Mouse (Mus musculus): ENCODE results near the gene Slc37a3. TPM values are rescaled to one million over a fixed set of nuclear protein-coding genes. Genes with fewer than 3 reads are reported as not detected.
A peak's percentile ranks its signal among the peaks of the same experiment; 100 is the strongest.
"Not testable (repeated sequence)": the region's sequence is repeated elsewhere in the genome, so short reads cannot be mapped to it uniquely, and the experiment has no call there.

The Slc37a3 gene
- 69.3 and 76.8 TPM in 2 replicates for polyA plus RNA-seq (2015; fragmentation: Nextera tagmentation; extraction: Ambion mirVana)

GRCm38 (mm10) chr6:39377311-39377827 lies at the start of gene Slc37a3:
Gene Slc37a3, minus strand, starts transcription at chr6:39377675.
- WGBS = under 1% methylated on average over 43 of the region's 43 CpGs

GRCm38 (mm10) chr6:39426725-39427124 lies 49.2 kb upstream of the Slc37a3 start:
- no peaks in the 10 kb centered on the region for H3K4me1 ChIP-seq (replicated peaks; ENCODE audit: control insufficient read depth, insufficient read depth, low read length)

More at GRCm38 (mm10) chr6:39377311-39377827, at the start of gene Slc37a3:
- H3K27me3 ChIP-seq (replicated peaks; ENCODE audit: control insufficient read depth, insufficient read depth, low read length) = 0 out of 2 replicates have a peak, but pooled peaks cover 2% of the 10 kb centered on the region
- 0 out of 2 replicates have a peak within 1 kb of the TSS, but pooled peaks have one; percentile 9 for H3K27ac ChIP-seq (ENCODE audit: low read length)
- peak within 1 kb of the TSS; percentile 91 for H3K4me3 ChIP-seq (replicated peaks; ENCODE audit: low read length)
- no peaks in the 10 kb centered on the region for H3K36me3 ChIP-seq (ENCODE audit: control insufficient read depth, insufficient read depth)
- H3K4me2 ChIP-seq (ENCODE audit: low read length) = peak within 1 kb of the TSS; percentile 75
- H3K9me3 ChIP-seq (ENCODE audit: control insufficient read depth, low read length) = no peaks in the 10 kb centered on the region
- peak; percentile 90 for ATAC-seq
- peaks cover 14% of the 10 kb centered on the region for H3K4me1 ChIP-seq (replicated peaks; ENCODE audit: control insufficient read depth, insufficient read depth, low read length)
- peak within 1 kb of the TSS; percentile 92 for H3K9ac ChIP-seq (replicated peaks; ENCODE audit: low read depth, low read length)

GRCm38 (mm10) chr6:39425181-39425580 lies 47.7 kb upstream of the Slc37a3 start:
- Histone ChIP-seq H3K27ac (ENCODE audit: low read length) (no peak overlapping the region), H3K4me3 (replicated peaks; ENCODE audit: low read length) (no peak overlapping the region), H3K4me2 (ENCODE audit: low read length) (no peak overlapping the region), H3K9me3 (ENCODE audit: control insufficient read depth, low read length) (no peaks in the 10 kb centered on the region), H3K4me1 (replicated peaks; ENCODE audit: control insufficient read depth, insufficient read depth, low read length) (no peaks in the 10 kb centered on the region), H3K36me3 (ENCODE audit: control insufficient read depth, insufficient read depth) (no peaks in the 10 kb centered on the region), H3K9ac (replicated peaks; ENCODE audit: low read depth, low read length) (no peak overlapping the region), H3K27me3 (replicated peaks; ENCODE audit: control insufficient read depth, insufficient read depth, low read length) (no peaks in the 10 kb centered on the region)
- ATAC-seq = no peak
- WGBS = 89% methylated on average over 2 of the region's 2 CpGs

More at GRCm38 (mm10) chr6:39426725-39427124, 49.2 kb upstream of the Slc37a3 start:
- ATAC-seq = no peak
- no peak overlapping the region for H3K9ac ChIP-seq (replicated peaks; ENCODE audit: low read depth, low read length)
- no peaks in the 10 kb centered on the region for H3K36me3 ChIP-seq (ENCODE audit: control insufficient read depth, insufficient read depth)
- H3K4me3 ChIP-seq (replicated peaks; ENCODE audit: low read length) = no peak overlapping the region
- no peak overlapping the region for H3K27ac ChIP-seq (ENCODE audit: low read length)
- H3K4me2 ChIP-seq (ENCODE audit: low read length) = no peak overlapping the region
- H3K27me3 ChIP-seq (replicated peaks; ENCODE audit: control insufficient read depth, insufficient read depth, low read length) = no peaks in the 10 kb centered on the region
- H3K9me3 ChIP-seq (ENCODE audit: control insufficient read depth, low read length) = no peaks in the 10 kb centered on the region
- 90% methylated on average over 4 of the region's 4 CpGs for WGBS

- no peak overlapping the region for H3K27ac ChIP-seq (ENCODE audit: low read length)
- no peaks in the 10 kb centered on the region; the same call in 1 of the 2 replicates for H3K4me1 ChIP-seq (replicated peaks; ENCODE audit: control insufficient read depth, insufficient read depth, low read length)
- no peak overlapping the region for H3K9ac ChIP-seq (replicated peaks; ENCODE audit: low read depth, low read length)
- H3K4me2 ChIP-seq (ENCODE audit: low read length) = no peak overlapping the region
- ATAC-seq = no peak
- no peaks in the 10 kb centered on the region for H3K27me3 ChIP-seq (replicated peaks; ENCODE audit: control insufficient read depth, insufficient read depth, low read length)
- H3K36me3 ChIP-seq (ENCODE audit: control insufficient read depth, insufficient read depth) = no peaks in the 10 kb centered on the region
- no peak overlapping the region for H3K4me3 ChIP-seq (replicated peaks; ENCODE audit: low read length)
- 93% methylated on average over 7 of the region's 7 CpGs for WGBS
- no peaks in the 10 kb centered on the region for H3K9me3 ChIP-seq (ENCODE audit: control insufficient read depth, low read length)
Observed at GRCm38 (mm10) chr6:39423686-39424085, 46.2 kb upstream of the Slc37a3 start.

GRCm38 (mm10) chr6:39423130-39423551 lies 45.7 kb upstream of the Slc37a3 start:
- peaks cover 3% of the 10 kb centered on the region for H3K4me1 ChIP-seq (replicated peaks; ENCODE audit: control insufficient read depth, insufficient read depth, low read length)
- 71% methylated on average over 6 of the region's 6 CpGs for WGBS

GRCm38 (mm10) chr6:39420867-39421266 lies 43.4 kb upstream of the Slc37a3 start:
- Histone ChIP-seq H3K4me1 (replicated peaks; ENCODE audit: control insufficient read depth, insufficient read depth, low read length) (peaks cover 13% of the 10 kb centered on the region), H3K9me3 (ENCODE audit: control insufficient read depth, low read length) (no peaks in the 10 kb centered on the region), H3K36me3 (ENCODE audit: control insufficient read depth, insufficient read depth) (no peaks in the 10 kb centered on the region), H3K4me3 (replicated peaks; ENCODE audit: low read length) (peak overlapping the region; percentile 90), H3K27me3 (replicated peaks; ENCODE audit: control insufficient read depth, insufficient read depth, low read length) (no peaks in the 10 kb centered on the region), H3K4me2 (ENCODE audit: low read length) (no peak overlapping the region), H3K9ac (replicated peaks; ENCODE audit: low read depth, low read length) (no peak overlapping the region), H3K27ac (ENCODE audit: low read length) (no peak overlapping the region)
- 44% methylated on average over 4 of the region's 4 CpGs for WGBS
- no peak for ATAC-seq

More at GRCm38 (mm10) chr6:39423130-39423551, 45.7 kb upstream of the Slc37a3 start:
- Histone ChIP-seq H3K4me2 (ENCODE audit: low read length) (no peak overlapping the region), H3K27ac (ENCODE audit: low read length) (no peak overlapping the region), H3K36me3 (ENCODE audit: control insufficient read depth, insufficient read depth) (no peaks in the 10 kb centered on the region), H3K4me3 (replicated peaks; ENCODE audit: low read length) (no peak overlapping the region), H3K9me3 (ENCODE audit: control insufficient read depth, low read length) (no peaks in the 10 kb centered on the region), H3K27me3 (replicated peaks; ENCODE audit: control insufficient read depth, insufficient read depth, low read length) (no peaks in the 10 kb centered on the region), H3K9ac (replicated peaks; ENCODE audit: low read depth, low read length) (no peak overlapping the region)
- no peak for ATAC-seq

- WGBS = under 1% methylated on average over 66 of the region's 82 CpGs
- H3K36me3 ChIP-seq (ENCODE audit: control insufficient read depth, insufficient read depth) = no peaks in the 10 kb centered on the region
Observed at GRCm38 (mm10) chr6:39419851-39420721, 42.6 kb upstream of the Slc37a3 start, which contains the start of gene Mkrn1. Gene Mkrn1, minus strand, starts transcription at chr6:39420462.

GRCm38 (mm10) chr6:39419386-39419850 lies 41.9 kb upstream of the Slc37a3 start:
- Histone ChIP-seq H3K4me2 (ENCODE audit: low read length) (peak overlapping the region; percentile 72), H3K4me3 (replicated peaks; ENCODE audit: low read length) (peak overlapping the region; percentile 90), H3K36me3 (ENCODE audit: control insufficient read depth, insufficient read depth) (no peaks in the 10 kb centered on the region), H3K27me3 (replicated peaks; ENCODE audit: control insufficient read depth, insufficient read depth, low read length) (no peaks in the 10 kb centered on the region), H3K9me3 (ENCODE audit: control insufficient read depth, low read length) (no peaks in the 10 kb centered on the region), H3K27ac (ENCODE audit: low read length) (peak overlapping the region; percentile 94), H3K9ac (replicated peaks; ENCODE audit: low read depth, low read length) (peak overlapping the region; percentile 90), H3K4me1 (replicated peaks; ENCODE audit: control insufficient read depth, insufficient read depth, low read length) (peaks cover 13% of the 10 kb centered on the region)
- ATAC-seq = no peak
- WGBS = under 1% methylated on average over 43 of the region's 43 CpGs

More at GRCm38 (mm10) chr6:39419851-39420721, 42.6 kb upstream of the Slc37a3 start, which contains the start of gene Mkrn1:
- H3K4me2 ChIP-seq (ENCODE audit: low read length) = peak within 1 kb of the TSS; percentile 72
- no peaks in the 10 kb centered on the region for H3K27me3 ChIP-seq (replicated peaks; ENCODE audit: control insufficient read depth, insufficient read depth, low read length)
- peaks cover 13% of the 10 kb centered on the region for H3K4me1 ChIP-seq (replicated peaks; ENCODE audit: control insufficient read depth, insufficient read depth, low read length)
- no peaks in the 10 kb centered on the region for H3K9me3 ChIP-seq (ENCODE audit: control insufficient read depth, low read length)
- H3K9ac ChIP-seq (replicated peaks; ENCODE audit: low read depth, low read length) = peak within 1 kb of the TSS; percentile 90
- ATAC-seq = peak; percentile 94
- H3K4me3 ChIP-seq (replicated peaks; ENCODE audit: low read length) = peak within 1 kb of the TSS; percentile 90
- peak within 1 kb of the TSS; percentile 94 for H3K27ac ChIP-seq (ENCODE audit: low read length)

- not testable (repeated sequence) for H3K4me2 ChIP-seq (ENCODE audit: low read length)
Observed at GRCm38 (mm10) chr6:39416654-39417053, 39.2 kb upstream of the Slc37a3 start.

More at GRCm38 (mm10) chr6:39416654-39417053, 39.2 kb upstream of the Slc37a3 start:
- H3K27me3 ChIP-seq (replicated peaks; ENCODE audit: control insufficient read depth, insufficient read depth, low read length); H3K36me3 ChIP-seq (ENCODE audit: control insufficient read depth, insufficient read depth); ATAC-seq; H3K9me3 ChIP-seq (ENCODE audit: control insufficient read depth, low read length); H3K27ac ChIP-seq (ENCODE audit: low read length); H3K9ac ChIP-seq (replicated peaks; ENCODE audit: low read depth, low read length); H3K4me3 ChIP-seq (replicated peaks; ENCODE audit: low read length): not testable (repeated sequence)
- peaks cover 18% of the 10 kb centered on the region for H3K4me1 ChIP-seq (replicated peaks; ENCODE audit: control insufficient read depth, insufficient read depth, low read length)
